Mouse (Mus musculus) forebrain, embryonic 14.5 days (tissue): ENCODE results near the gene Camk2g. TPM values are rescaled to one million over a fixed set of nuclear protein-coding genes. Genes with fewer than 3 reads are reported as not detected.

Experiments used
- ATAC-seq: fragments of 200-750 bp; cut with Nextera tagmentation; 2 replicates; pipeline ENCODE4 v1.8.0; 2017; ENCODE audit warnings: mild to moderate bottlenecking, moderate library complexity
- DNase-seq: peaks from one replicate; pipeline ENCODE4 v3.0.0-alpha.2; 2015; ENCODE audit warnings: low spot score
- H3K27ac ChIP-seq: fragments of 300-500 bp; sonication (generic); 2 replicates; pipeline ENCODE4 v1.5.1; 2014; ENCODE audit warnings: low read depth, mild to moderate bottlenecking, control low read depth, low read length, moderate library complexity
- H3K27me3 ChIP-seq: fragments of 300-500 bp; sonication (generic); replicated peaks from 2 replicates; pipeline ENCODE4 v1.6.1; 2014; ENCODE audit warnings: low read length, control low read depth, mixed read lengths; ENCODE audit not compliant: control insufficient read depth, insufficient read depth
- H3K36me3 ChIP-seq: fragments of 300-500 bp; sonication (generic); 2 replicates; pipeline ENCODE4 v1.6.1; 2014; ENCODE audit warnings: low read length, control low read depth; ENCODE audit not compliant: control insufficient read depth, insufficient read depth
- H3K4me1 ChIP-seq: fragments of 300-500 bp; sonication (generic); 2 replicates; pipeline ENCODE4 v1.6.1; 2014; ENCODE audit warnings: antibody characterized with exemption, low read length, control low read depth; ENCODE audit not compliant: control insufficient read depth, insufficient read depth
- H3K4me2 ChIP-seq: fragments of 300-500 bp; sonication (generic); 2 replicates; pipeline ENCODE4 v1.6.1; 2014; ENCODE audit warnings: mild to moderate bottlenecking, control low read depth, low read length
- H3K4me3 ChIP-seq: fragments of 300-500 bp; sonication (generic); 2 replicates; pipeline ENCODE4 v1.5.1; 2014; ENCODE audit warnings: low read depth, low read length, control low read depth
- H3K9ac ChIP-seq: fragments of 300-500 bp; sonication (generic); 2 replicates; pipeline ENCODE4 v1.6.1; 2014; ENCODE audit warnings: mild to moderate bottlenecking, low read length, control low read depth, moderate library complexity
- H3K9me3 ChIP-seq: fragments of 300-500 bp; sonication (generic); replicated peaks from 2 replicates; pipeline ENCODE4 v1.6.1; 2016; ENCODE audit warnings: low read length, control low read depth, mixed read lengths; ENCODE audit not compliant: control insufficient read depth
- WGBS: fragments of 180-500 bp; shearing (Covaris S2); extraction: QIAGEN DNeasy Blood & Tissue Kit; methylation state at CpG from one replicate; pipeline ENCODE4 v1.1.7; 2014; 5-methylcytosine and 5-hydroxymethylcytosine counted together
- polyA plus RNA-seq: library from polyadenylated mRNA; unstranded; fragments of >200 nt; fragmentation: Nextera tagmentation; extraction: Ambion mirVana; gene quantifications from 2 replicates; pipeline ENCODE4 v1.2.1, GENCODE M21; 2014

Gene Camk2g
- polyA plus RNA-seq, 1 experiment from 2014 or later = 82.6 TPM

GRCm38 (mm10) chr14:20784708-20785107 is 9.2 kb downstream of the Camk2g start:
- Histone ChIP-seq H3K9me3 (no peaks in the 10 kb centered on the region), H3K9ac (no peak overlapping the region), H3K36me3 (peaks cover 67% of the 10 kb centered on the region), H3K4me2 (no peak overlapping the region), H3K27ac (no peak overlapping the region), H3K27me3 (no peaks in the 10 kb centered on the region), H3K4me1 (no peaks in the 10 kb centered on the region), H3K4me3 (no peak overlapping the region)
- DNase-seq (no peak), ATAC-seq (no peak)
- WGBS = 82% methylated on average over 7 of the region's 7 CpGs

- WGBS = 89% methylated on average over 6 of the region's 6 CpGs
- Histone ChIP-seq H3K4me1 (no peaks in the 10 kb centered on the region), H3K9me3 (no peaks in the 10 kb centered on the region), H3K4me3 (no peak overlapping the region), H3K36me3 (peaks cover 64% of the 10 kb centered on the region), H3K4me2 (no peak overlapping the region), H3K27ac (no peak overlapping the region), H3K27me3 (no peaks in the 10 kb centered on the region), H3K9ac (no peak overlapping the region)
- no peak for DNase-seq
- ATAC-seq = no peak
Observed at GRCm38 (mm10) chr14:20783526-20783925, 10.4 kb downstream of the Camk2g start.

- H3K27ac ChIP-seq = no peak overlapping the region
- no peaks in the 10 kb centered on the region for H3K9me3 ChIP-seq
- ATAC-seq (no peak), DNase-seq (no peak)
- H3K36me3 ChIP-seq = peaks cover 64% of the 10 kb centered on the region
- H3K4me1 ChIP-seq = no peaks in the 10 kb centered on the region
- no peak overlapping the region for H3K4me2 ChIP-seq
- 96% methylated on average over 7 of the region's 7 CpGs for WGBS
- H3K9ac ChIP-seq = no peak overlapping the region
- H3K4me3 ChIP-seq = no peak overlapping the region
- H3K27me3 ChIP-seq = no peaks in the 10 kb centered on the region
Observed at GRCm38 (mm10) chr14:20782860-20783259, 11.0 kb downstream of the Camk2g start.

- DNase-seq = no peak
- Histone ChIP-seq H3K9me3 (no peaks in the 10 kb centered on the region), H3K4me1 (peaks cover 4% of the 10 kb centered on the region), H3K27ac (no peak overlapping the region), H3K27me3 (no peaks in the 10 kb centered on the region), H3K9ac (no peak overlapping the region), H3K4me3 (no peak overlapping the region), H3K4me2 (no peak overlapping the region), H3K36me3 (peaks cover 65% of the 10 kb centered on the region)
- WGBS = 98% methylated on average over 8 of the region's 8 CpGs
- no peak for ATAC-seq
Observed at GRCm38 (mm10) chr14:20780217-20780616, 13.7 kb downstream of the Camk2g start.

GRCm38 (mm10) chr14:20778496-20778895 is 15.4 kb downstream of the Camk2g start:
- Histone ChIP-seq H3K4me1 (peaks cover 9% of the 10 kb centered on the region), H3K4me2 (no peak overlapping the region), H3K9ac (no peak overlapping the region), H3K36me3 (peaks cover 58% of the 10 kb centered on the region), H3K27me3 (no peaks in the 10 kb centered on the region), H3K9me3 (no peaks in the 10 kb centered on the region), H3K27ac (no peak overlapping the region), H3K4me3 (no peak overlapping the region)
- no peak for ATAC-seq
- WGBS = 86% methylated on average over 8 of the region's 8 CpGs
- DNase-seq = no peak

GRCm38 (mm10) chr14:20775661-20776060 is 18.2 kb downstream of the Camk2g start:
- 17% methylated on average over 6 of the region's 6 CpGs for WGBS
- ATAC-seq (0 out of 2 replicates have a peak, but pooled peaks have one; percentile 15), DNase-seq (peak; percentile 20)
- no peak overlapping the region for H3K4me3 ChIP-seq
- H3K9ac ChIP-seq = no peak overlapping the region
- H3K36me3 ChIP-seq = peaks cover 34% of the 10 kb centered on the region
- H3K27ac ChIP-seq = no peak overlapping the region
- H3K9me3 ChIP-seq = no peaks in the 10 kb centered on the region
- no peaks in the 10 kb centered on the region for H3K27me3 ChIP-seq
- H3K4me2 ChIP-seq = no peak overlapping the region
- peaks cover 9% of the 10 kb centered on the region for H3K4me1 ChIP-seq

- no peak overlapping the region for H3K9ac ChIP-seq
- H3K4me3 ChIP-seq = no peak overlapping the region
- peaks cover 29% of the 10 kb centered on the region for H3K36me3 ChIP-seq
- ATAC-seq (no peak), DNase-seq (no peak)
- H3K27me3 ChIP-seq = no peaks in the 10 kb centered on the region
- H3K4me1 ChIP-seq = peaks cover 9% of the 10 kb centered on the region
- H3K4me2 ChIP-seq = no peak overlapping the region
- 29% methylated on average over 3 of the region's 3 CpGs for WGBS
- no peaks in the 10 kb centered on the region for H3K9me3 ChIP-seq
- H3K27ac ChIP-seq = no peak overlapping the region
Observed at GRCm38 (mm10) chr14:20773410-20773809, 20.5 kb downstream of the Camk2g start.

GRCm38 (mm10) chr14:20772808-20773207 is 21.1 kb downstream of the Camk2g start:
- DNase-seq (no peak), ATAC-seq (no peak)
- no peak overlapping the region for H3K27ac ChIP-seq
- H3K4me1 ChIP-seq = peaks cover 9% of the 10 kb centered on the region
- no peak overlapping the region for H3K4me3 ChIP-seq
- H3K36me3 ChIP-seq = peaks cover 29% of the 10 kb centered on the region
- WGBS = 86% methylated on average over 6 of the region's 6 CpGs
- no peaks in the 10 kb centered on the region for H3K27me3 ChIP-seq
- no peak overlapping the region for H3K4me2 ChIP-seq
- H3K9ac ChIP-seq = no peak overlapping the region
- no peaks in the 10 kb centered on the region for H3K9me3 ChIP-seq

GRCm38 (mm10) chr14:20771941-20772340 is 21.9 kb downstream of the Camk2g start:
- no peak overlapping the region for H3K4me3 ChIP-seq
- H3K4me2 ChIP-seq = no peak overlapping the region
- ATAC-seq = no peak
- H3K36me3 ChIP-seq = peaks cover 21% of the 10 kb centered on the region
- H3K9ac ChIP-seq = no peak overlapping the region
- peaks cover 9% of the 10 kb centered on the region for H3K4me1 ChIP-seq
- 91% methylated on average over 3 of the region's 3 CpGs for WGBS
- DNase-seq = no peak
- H3K27me3 ChIP-seq = no peaks in the 10 kb centered on the region
- H3K9me3 ChIP-seq = no peaks in the 10 kb centered on the region
- H3K27ac ChIP-seq = no peak overlapping the region
